Mouse (Mus musculus) natural killer cell, adult 2 months (primary cell): ENCODE measurements around the gene Gtf2f1.

Experiments
- DNase-seq, 2 experiments: peaks; one replicate each; pipeline ENCODE4 v3.0.0; 2022; ENCODE audit warnings: low spot score in 2 of 2

The Gtf2f1 gene

GRCm38 (mm10) chr17:56976531-56977390 lies 34.3 kb downstream of the Gtf2f1 start:
- no peak for DNase-seq

GRCm38 (mm10) chr17:56975391-56975790 lies 35.7 kb downstream of the Gtf2f1 start:
- DNase-seq = no peak

GRCm38 (mm10) chr17:56974708-56975240 lies 36.3 kb downstream of the Gtf2f1 start:
- no peak for DNase-seq

- DNase-seq = no peak
Observed at GRCm38 (mm10) chr17:56973956-56974707, 37.0 kb downstream of the Gtf2f1 start.

GRCm38 (mm10) chr17:56970081-56970480 lies 41.0 kb downstream of the Gtf2f1 start:
- no peak for DNase-seq

- DNase-seq = no peak
Observed at GRCm38 (mm10) chr17:56969321-56969720, 41.8 kb downstream of the Gtf2f1 start.

GRCm38 (mm10) chr17:56963646-56964045 lies 47.4 kb downstream of the Gtf2f1 start:
- DNase-seq = no peak

- no peak for DNase-seq
Observed at GRCm38 (mm10) chr17:56962642-56963405, 48.3 kb downstream of the Gtf2f1 start.

- no peak for DNase-seq
Observed at GRCm38 (mm10) chr17:56961880-56962279, 49.2 kb downstream of the Gtf2f1 start.

GRCm38 (mm10) chr17:56958667-56959066 lies 52.4 kb downstream of the Gtf2f1 start:
- no peak for DNase-seq

GRCm38 (mm10) chr17:56957763-56958429 lies 53.2 kb downstream of the Gtf2f1 start:
- peak; percentile 38 to 67 for DNase-seq

- no peak for DNase-seq
Observed at GRCm38 (mm10) chr17:56954871-56955270, 56.2 kb downstream of the Gtf2f1 start.
